Mouse (Mus musculus) adrenal gland, adult (tissue): ENCODE measurements around the gene Arhgap5.
"Not testable (repeated sequence)": the region's sequence is repeated elsewhere in the genome, so short reads cannot be mapped to it uniquely, and the experiment has no call there.

Experiments
- DNase-seq, 2 experiments: peaks; one replicate each; pipeline ENCODE4 v3.0.0; 2022 to 2023; ENCODE audit warnings: low spot score in 1 of 2; ENCODE audit not compliant: inconsistent age in 2 of 2

Gene Arhgap5

DNA sequence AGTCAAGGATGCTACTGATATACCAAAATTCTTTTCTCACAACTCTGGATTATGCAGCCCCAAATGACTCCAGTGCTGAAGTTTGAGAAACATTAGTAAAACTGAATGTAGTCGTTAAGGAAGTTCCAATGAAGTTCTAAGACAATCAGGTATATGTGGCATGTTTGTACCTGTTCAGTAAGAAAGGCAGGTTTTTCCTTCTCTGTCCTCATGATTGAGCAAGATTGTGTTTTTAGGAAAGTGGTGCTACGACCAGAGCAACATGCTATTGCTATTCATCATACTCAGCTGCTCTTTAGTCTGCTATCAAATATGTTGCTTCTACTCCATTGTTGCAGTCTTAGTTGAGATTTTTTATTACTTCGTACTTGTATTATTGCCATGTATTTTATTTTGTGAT lies 26.0 kb downstream of the Arhgap5 start:
- DNase-seq, result no peak

- DNase-seq, result no peak
Measured at GRCm38 (mm10) chr12:52541294-52541693, 37.5 kb downstream of the Arhgap5 start.

GRCm38 (mm10) chr12:52544532-52544931 lies 40.8 kb downstream of the Arhgap5 start:
- DNase-seq, result no peak

GRCm38 (mm10) chr12:52552085-52552484 lies 48.3 kb downstream of the Arhgap5 start:
- DNase-seq, result no peak

GRCm38 (mm10) chr12:52555188-52555876 lies 51.6 kb downstream of the Arhgap5 start:
- DNase-seq, result no peak

GRCm38 (mm10) chr12:52565654-52566053 lies 61.9 kb downstream of the Arhgap5 start:
- DNase-seq, result no peak

GRCm38 (mm10) chr12:52573371-52573770 lies 69.6 kb downstream of the Arhgap5 start:
- DNase-seq, result no peak

DNA sequence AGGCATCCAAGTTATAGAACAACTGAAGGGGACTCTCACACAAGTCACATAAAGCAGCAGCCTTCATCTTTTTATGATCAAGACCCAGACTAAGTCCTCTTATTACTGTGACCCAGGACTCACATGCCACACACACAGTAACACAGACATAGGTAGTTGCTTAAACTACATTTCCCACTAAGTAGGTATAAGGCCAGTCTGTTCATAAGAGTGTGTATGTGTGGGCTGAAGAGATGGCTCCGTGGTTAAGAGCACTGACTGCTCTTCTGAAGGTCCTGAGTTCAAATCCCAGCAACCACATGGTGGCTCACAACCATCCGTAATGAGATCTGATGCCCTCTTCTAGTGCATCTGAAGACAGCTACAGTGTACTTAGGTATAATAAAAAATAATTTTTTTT lies 82.7 kb downstream of the Arhgap5 start:
- not testable (repeated sequence) for DNase-seq

DNA sequence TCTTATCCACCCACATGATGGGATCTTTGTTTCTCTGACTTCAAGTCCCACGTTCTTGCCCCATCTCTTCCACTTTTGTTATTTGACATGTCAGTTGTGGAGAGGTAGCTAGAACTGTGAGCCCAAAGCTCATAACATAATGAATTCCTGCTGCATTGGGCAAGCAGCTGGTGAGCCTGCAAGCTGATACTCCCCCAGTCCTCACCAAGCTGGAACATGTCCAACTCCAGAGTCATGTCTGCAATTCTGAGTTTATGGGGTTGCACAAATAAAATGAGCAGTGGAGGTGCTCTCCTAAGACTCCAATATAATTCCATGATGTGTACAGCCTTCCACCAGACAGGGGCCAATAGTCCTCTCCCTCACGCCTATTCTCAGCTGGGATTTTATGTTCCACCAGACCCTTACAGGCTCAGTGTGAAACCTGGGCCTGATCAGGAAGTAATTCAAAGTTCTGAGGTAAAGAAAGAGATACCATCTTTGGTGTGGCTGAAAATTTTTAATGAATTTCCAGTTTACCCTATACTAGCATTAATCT lies 83.8 kb downstream of the Arhgap5 start:
- DNase-seq, result no peak

- DNase-seq, result no peak
Measured at GRCm38 (mm10) chr12:52595389-52596185, 91.8 kb downstream of the Arhgap5 start.

- DNase-seq, result no peak
Measured at GRCm38 (mm10) chr12:52602471-52602870, 98.7 kb downstream of the Arhgap5 start.

- peak; percentile 88 to 96 for DNase-seq
Measured at GRCm38 (mm10) chr12:52602883-52603694, 99.3 kb downstream of the Arhgap5 start.

DNA sequence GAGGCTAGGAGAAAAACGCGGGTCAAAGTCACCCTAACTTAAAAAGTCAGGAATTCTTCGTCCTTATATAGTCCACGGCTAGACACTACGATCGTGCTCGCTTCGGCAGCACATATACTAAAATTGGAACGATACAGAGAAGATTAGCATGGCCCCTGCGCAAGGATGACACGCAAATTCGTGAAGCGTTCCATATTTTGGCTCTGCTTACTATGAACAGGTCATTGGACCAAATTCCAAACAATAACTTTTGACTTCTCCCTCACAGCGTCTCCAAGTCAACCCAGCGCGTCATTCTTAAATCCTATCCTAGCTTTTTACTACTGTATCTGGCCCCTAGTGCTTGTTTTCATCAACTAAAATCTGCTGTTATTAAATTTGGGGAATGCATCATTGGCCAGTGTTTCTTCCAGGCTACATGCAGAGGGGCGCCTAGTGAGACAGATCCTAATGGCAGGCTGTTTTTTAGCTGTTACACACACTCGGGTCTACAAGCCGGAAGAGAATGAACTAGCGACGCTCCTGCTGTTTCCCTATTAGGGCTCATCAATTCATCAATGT lies 100.0 kb downstream of the Arhgap5 start:
- peak; percentile 85 to 96 for DNase-seq

DNA sequence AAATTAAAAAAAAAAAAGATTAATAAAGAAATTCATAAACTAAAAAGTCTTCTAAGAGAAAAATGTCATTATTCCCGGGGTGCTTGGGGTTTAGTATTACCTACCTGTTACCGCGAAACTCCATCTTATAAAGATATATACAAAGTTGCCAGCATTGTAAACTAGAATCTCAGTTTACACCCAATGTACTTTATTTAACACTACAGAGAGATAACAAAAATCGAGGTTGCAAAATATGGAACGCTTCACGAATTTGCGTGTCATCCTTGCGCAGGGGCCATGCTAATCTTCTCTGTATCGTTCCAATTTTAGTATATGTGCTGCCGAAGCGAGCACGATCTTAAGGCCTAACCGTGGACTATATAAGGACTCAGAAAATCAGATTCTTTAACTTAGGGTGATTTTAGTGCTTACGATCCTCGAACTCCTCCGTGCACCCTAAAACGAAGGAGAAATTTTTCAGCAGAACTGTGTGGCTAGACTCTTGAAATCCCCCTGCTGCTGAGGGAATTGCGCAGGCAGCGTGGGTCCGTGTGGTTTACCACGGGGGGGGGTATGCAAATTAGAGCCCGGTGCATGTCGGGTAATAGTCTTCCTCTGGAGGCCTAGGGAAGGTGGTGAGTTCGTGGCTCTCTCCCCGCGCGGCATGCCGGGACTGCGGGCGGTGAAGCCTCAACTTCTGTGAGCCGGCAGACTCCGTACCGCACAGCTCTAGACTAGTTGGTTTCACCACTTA lies 100.7 kb downstream of the Arhgap5 start:
- DNase-seq, result peak; percentile 94 to 99

DNA sequence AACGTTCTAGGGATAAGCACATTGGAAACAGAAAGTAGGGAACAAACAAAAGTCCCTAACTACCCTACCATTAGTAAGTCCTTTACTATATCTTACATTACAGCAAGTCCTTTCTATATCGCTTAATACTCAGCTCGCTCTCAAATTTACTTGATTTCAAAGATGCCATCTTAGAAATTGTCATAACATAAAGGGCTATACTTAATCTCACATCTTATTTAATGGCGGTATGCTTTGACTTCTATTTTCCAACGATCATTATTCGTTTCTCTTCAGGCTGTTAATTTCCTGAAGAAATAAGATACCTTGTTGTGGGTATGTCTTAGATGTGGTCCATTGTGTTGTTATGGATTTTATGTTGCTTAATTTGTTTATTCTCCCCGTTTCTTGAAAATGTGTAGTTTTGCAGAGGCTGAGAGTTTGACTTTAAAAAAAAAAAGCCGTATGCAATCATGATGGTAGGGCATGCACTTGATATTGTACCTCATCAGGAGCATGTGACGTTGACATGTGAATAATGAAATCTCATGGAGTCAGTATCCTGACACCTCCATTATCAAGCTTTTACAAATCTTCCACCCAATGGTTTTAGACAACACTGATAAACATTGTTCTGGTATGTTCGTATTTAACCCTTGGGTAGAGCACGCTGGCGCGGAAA lies 101.3 kb downstream of the Arhgap5 start:
- no peak for DNase-seq

DNA sequence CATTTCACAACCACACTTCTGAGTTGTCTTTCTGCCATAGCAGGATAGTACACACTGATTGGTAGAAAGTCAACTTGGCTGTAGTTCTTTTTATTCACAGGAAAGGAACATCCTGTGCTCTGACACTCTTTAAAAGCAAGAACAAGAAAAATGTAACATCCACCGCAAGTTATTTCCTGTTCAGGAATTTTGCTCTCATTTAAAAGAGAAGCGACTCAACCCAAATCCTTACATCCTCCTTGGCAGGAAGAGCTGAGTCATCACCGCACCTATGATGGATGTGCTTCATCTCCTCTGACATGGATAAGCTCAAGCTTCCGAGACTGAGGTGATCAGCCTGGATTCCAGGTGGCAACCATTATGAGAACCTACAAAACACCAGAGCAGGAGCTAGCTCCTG lies 103.6 kb downstream of the Arhgap5 start:
- DNase-seq, result no peak

GRCm38 (mm10) chr12:52615703-52616102 lies 111.9 kb downstream of the Arhgap5 start:
- no peak for DNase-seq

DNA sequence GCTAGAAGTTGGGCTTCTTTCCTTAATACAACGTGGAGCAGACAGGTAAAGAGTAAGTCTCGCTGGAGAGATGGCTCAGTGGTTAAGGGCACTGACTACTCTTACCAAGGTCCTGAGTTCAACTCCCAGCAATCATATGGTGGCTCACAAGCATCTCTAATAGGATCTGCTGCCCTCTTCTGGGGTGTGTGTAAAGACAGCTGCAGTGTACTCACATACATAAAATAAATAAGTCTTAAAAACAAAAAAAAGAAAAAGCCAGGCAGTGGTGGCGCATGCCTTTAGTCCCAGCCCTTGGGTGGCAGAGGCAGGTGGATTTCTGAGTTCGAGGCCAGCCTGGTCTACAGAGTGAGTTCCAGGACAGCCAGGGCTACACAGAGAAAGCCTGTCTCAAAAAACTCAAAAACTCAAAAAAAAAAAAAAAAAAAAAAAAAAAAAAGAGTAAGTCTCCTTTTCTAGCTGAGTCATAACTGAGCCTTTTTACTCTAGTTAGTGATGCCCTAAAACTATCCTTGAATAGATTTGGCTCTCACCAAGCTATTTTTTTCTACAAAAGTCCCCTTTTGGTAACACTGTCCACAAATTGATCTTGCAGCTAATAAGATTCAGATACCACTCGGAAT lies 114.8 kb downstream of the Arhgap5 start:
- DNase-seq, result no peak

DNA sequence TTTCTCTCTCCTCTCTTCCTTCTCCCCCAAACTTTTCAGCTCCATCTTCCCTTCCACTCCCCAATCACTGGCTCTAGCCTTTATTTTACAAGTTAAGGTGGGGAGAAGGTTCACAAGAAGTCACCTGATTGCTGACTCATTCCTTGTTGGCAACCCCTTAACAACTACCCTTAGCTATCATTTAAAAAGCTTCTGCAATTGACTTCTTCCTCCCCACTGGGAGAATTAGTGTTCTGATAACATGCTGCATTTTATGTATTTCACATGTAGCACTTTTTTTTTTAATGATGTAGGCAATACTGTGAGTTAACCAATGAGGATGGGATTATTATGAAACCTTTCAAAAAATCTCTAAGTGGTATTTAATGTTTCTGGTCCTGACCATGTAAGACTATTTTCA lies 115.9 kb downstream of the Arhgap5 start:
- DNase-seq, result no peak
